Mouse (Mus musculus) heart, adult 2 months (tissue): ENCODE measurements around the gene Oscp1. TPM values are rescaled to one million over a fixed set of nuclear protein-coding genes. Genes with fewer than 3 reads are reported as not detected.
"Not testable (repeated sequence)": the region's sequence is repeated elsewhere in the genome, so short reads cannot be mapped to it uniquely, and the experiment has no call there.

Source experiments
- DNase-seq, 2 experiments: peaks; one replicate each; pipeline ENCODE4 v3.0.0; 2021
- H3K27ac ChIP-seq: fragments of 200-600 bp; 2 replicates; pipeline ENCODE4 v1.8.1; 2022
- H3K27me3 ChIP-seq: fragments of 200-500 bp; 2 replicates; pipeline ENCODE4 v1.6.1; 2012; ENCODE audit warnings: mild to moderate bottlenecking, low read length, inconsistent platforms, mixed read lengths; ENCODE audit not compliant: control insufficient read depth, insufficient read depth
- H3K36me3 ChIP-seq: fragments of 200-500 bp; 2 replicates; pipeline ENCODE4 v1.6.1; 2012; ENCODE audit warnings: low read length, inconsistent platforms; ENCODE audit not compliant: control insufficient read depth, insufficient read depth
- H3K4me1 ChIP-seq: fragments of 200-500 bp; 2 replicates; pipeline ENCODE4 v1.6.1; 2011; ENCODE audit warnings: low read length; ENCODE audit not compliant: control insufficient read depth, insufficient read depth
- H3K4me3 ChIP-seq: fragments of 200-600 bp; 2 replicates; pipeline ENCODE4 v1.8.1; 2022
- H3K79me2 ChIP-seq: fragments of 200-500 bp; replicated peaks from 2 replicates; pipeline ENCODE4 v1.6.1; 2012; ENCODE audit warnings: mild to moderate bottlenecking, inconsistent platforms, low read length, moderate library complexity, mixed read lengths; ENCODE audit not compliant: control insufficient read depth, insufficient read depth
- H3K9ac ChIP-seq: fragments of 200-500 bp; 2 replicates; pipeline ENCODE4 v1.6.1; 2012; ENCODE audit warnings: low read depth, mild to moderate bottlenecking, control low read depth, inconsistent platforms, low read length, mixed read lengths
- CTCF ChIP-seq: fragments of 200-600 bp; IDR thresholded peaks from 2 replicates; pipeline ENCODE4 v1.8.1; 2022; ENCODE audit warnings: antibody characterized with exemption, mild to moderate bottlenecking, moderate library complexity
- EP300 ChIP-seq: fragments of 200-500 bp; IDR thresholded peaks from 2 replicates; pipeline ENCODE4 v1.6.1; 2011; ENCODE audit warnings: low read depth, low read length, control low read depth; ENCODE audit not compliant: insufficient read depth
- POLR2A ChIP-seq: fragments of 200-500 bp; IDR thresholded peaks from 2 replicates; pipeline ENCODE4 v1.6.1; 2011; ENCODE audit warnings: mild to moderate bottlenecking, low read depth, low read length, control low read depth; ENCODE audit not compliant: insufficient read depth
- WGBS: fragments of 180-500 bp; shearing (Covaris S2); methylation state at CpG from one replicate; pipeline ENCODE4 v1.1.7; 2018; 5-methylcytosine and 5-hydroxymethylcytosine counted together
- intact Hi-C: fragments of 180-260 bp; cut with DNase I; formaldehyde crosslinking; loops from one replicate; pipeline ENCODE4 v1.15.1; 2025
- polyA plus RNA-seq: library from polyadenylated mRNA; depleted of rRNA; stranded (reverse); fragments of >200 nt; gene quantifications from 2 replicates; pipeline ENCODE4 v1.2.3, GENCODE M21; 2012
- total RNA-seq, 2 experiments: library from RNA; stranded (reverse); gene quantifications; 2 replicates each; pipeline ENCODE4 v1.2.3; 2021

Oscp1 gene
- total and polyA plus RNA-seq, 3 experiments = 1.00 to 2.8 (median 1.6) TPM

- H3K27me3 ChIP-seq = no peaks in the 10 kb centered on the region
- no peaks in the 10 kb centered on the region for H3K79me2 ChIP-seq
- H3K27ac ChIP-seq = no peak overlapping the region
- H3K4me1 ChIP-seq = no peaks in the 10 kb centered on the region; the same call in 1 of the 2 replicates
- no peak overlapping the region for H3K9ac ChIP-seq
- DNase-seq = no peak
- no peaks in the 10 kb centered on the region for H3K36me3 ChIP-seq
- intact Hi-C loops = no loop called here
- no peak for TF ChIP-seq CTCF
- no peak for TF ChIP-seq EP300
- no peak for TF ChIP-seq POLR2A
- WGBS = 65% methylated on average over 7 of the region's 7 CpGs
- no peak overlapping the region for H3K4me3 ChIP-seq
Measured at GRCm38 (mm10) chr4:126090101-126090847, 31.9 kb downstream of the Oscp1 start.

- no peak overlapping the region for H3K9ac ChIP-seq
- no peak overlapping the region for H3K27ac ChIP-seq
- WGBS = 73% methylated on average over 4 of the region's 4 CpGs
- H3K79me2 ChIP-seq = no peaks in the 10 kb centered on the region
- H3K4me3 ChIP-seq = no peak overlapping the region
- H3K4me1 ChIP-seq = no peaks in the 10 kb centered on the region; the same call in 1 of the 2 replicates
- H3K27me3 ChIP-seq = no peaks in the 10 kb centered on the region
- TF ChIP-seq POLR2A (no peak), EP300 (no peak), CTCF (no peak)
- no peak for DNase-seq
- intact Hi-C loops = no loop called here
- no peaks in the 10 kb centered on the region for H3K36me3 ChIP-seq
Measured at GRCm38 (mm10) chr4:126090848-126091124, 32.4 kb downstream of the Oscp1 start.

GRCm38 (mm10) chr4:126091873-126092272 is 33.5 kb downstream of the Oscp1 start:
- no peak for DNase-seq
- Histone ChIP-seq H3K9ac (no peak overlapping the region), H3K36me3 (no peaks in the 10 kb centered on the region), H3K27ac (no peak overlapping the region), H3K79me2 (no peaks in the 10 kb centered on the region), H3K4me3 (no peak overlapping the region), H3K27me3 (no peaks in the 10 kb centered on the region), H3K4me1 (no peaks in the 10 kb centered on the region)
- WGBS = 85% methylated on average over 8 of the region's 8 CpGs
- intact Hi-C loops = no loop called here
- TF ChIP-seq EP300 = no peak
- no peak for TF ChIP-seq POLR2A
- no peak for TF ChIP-seq CTCF

GRCm38 (mm10) chr4:126095622-126096430 is 37.5 kb downstream of the Oscp1 start:
- H3K79me2 ChIP-seq, H3K9ac ChIP-seq, intact Hi-C loops, H3K36me3 ChIP-seq, H3K4me3 ChIP-seq, DNase-seq, H3K27me3 ChIP-seq, H3K4me1 ChIP-seq: not testable (repeated sequence)
- 49% methylated on average over 14 of the region's 14 CpGs for WGBS
- TF ChIP-seq CTCF = peak; percentile 16; the same call in 1 of the 2 replicates
- H3K27ac ChIP-seq = peak overlapping the region; percentile 88

- peak; percentile 94 to 97 for DNase-seq
- no peaks in the 10 kb centered on the region for H3K27me3 ChIP-seq
- H3K9ac ChIP-seq = peak within 1 kb of the TSS; percentile 87
- H3K4me1 ChIP-seq = peaks cover 5% of the 10 kb centered on the region
- intact Hi-C loops = no loop called here
- peak within 1 kb of the TSS; percentile 88 for H3K27ac ChIP-seq
- 2% methylated on average over 37 of the region's 37 CpGs for WGBS
- 0 out of 2 replicates have a peak, but pooled peaks cover 1% of the 10 kb centered on the region for H3K79me2 ChIP-seq
- no peaks in the 10 kb centered on the region for H3K36me3 ChIP-seq
- 0 out of 2 replicates have a peak, but pooled peaks have one; percentile 4 for TF ChIP-seq CTCF
- peak; percentile 47; the same call in 1 of the 2 replicates for TF ChIP-seq EP300
- peak; percentile 88 for TF ChIP-seq POLR2A
- peak within 1 kb of the TSS; percentile 80 for H3K4me3 ChIP-seq
Measured at GRCm38 (mm10) chr4:126096464-126097111, 38.2 kb downstream of the Oscp1 start, which contains the start of gene Lsm10. Lsm10 (plus strand) TSS chr4:126096623.
